Mouse (Mus musculus): Measurements from ENCODE around the gene Nxpe3. TPM values are rescaled to one million over a fixed set of nuclear protein-coding genes. Genes with fewer than 3 reads are reported as not detected.
"Not testable (repeated sequence)": the region's sequence is repeated elsewhere in the genome, so short reads cannot be mapped to it uniquely, and the experiment has no call there.

The Nxpe3 gene
- polyA plus RNA-seq, 1 experiment from 2014 or later = 1.4 TPM

GRCm38 (mm10) chr16:55847679-55848078, 47.4 kb downstream of the Nxpe3 start:
- Histone ChIP-seq H3K4me2 (no peak overlapping the region), H3K9ac (replicated peaks) (no peak overlapping the region), H3K9me3 (replicated peaks) (0 out of 2 replicates have a peak, but pooled peaks cover 3% of the 10 kb centered on the region), H3K27me3 (replicated peaks) (no peaks in the 10 kb centered on the region), H3K36me3 (peaks cover 20% of the 10 kb centered on the region), H3K27ac (replicated peaks) (no peak overlapping the region), H3K4me3 (replicated peaks) (no peak overlapping the region), H3K4me1 (no peaks in the 10 kb centered on the region)
- 77% methylated on average over 8 of the region's 8 CpGs for WGBS
- ATAC-seq (ENCODE audit: low FRiP score) = no peak

DNA sequence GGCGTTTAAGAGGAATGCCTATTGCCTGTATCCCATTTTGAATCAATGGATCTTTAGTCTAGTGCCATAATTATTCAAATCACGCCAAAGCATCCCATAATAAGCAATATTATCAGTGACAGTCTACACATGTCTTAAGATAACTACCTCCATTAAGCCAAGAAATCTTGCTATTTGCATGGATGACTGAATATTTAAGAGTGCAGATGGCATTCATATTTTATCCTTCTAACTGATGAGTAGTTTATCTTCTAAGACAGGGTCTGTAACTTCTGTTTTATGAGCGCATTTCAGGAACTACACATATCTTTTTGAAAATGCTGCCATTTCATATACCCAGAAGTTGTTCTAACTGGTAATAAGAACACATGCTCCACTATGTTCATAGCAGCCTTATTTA, 50.2 kb downstream of the Nxpe3 start:
- Histone ChIP-seq H3K4me2 (no peak overlapping the region), H3K9me3 (replicated peaks) (0 out of 2 replicates have a peak, but pooled peaks cover 3% of the 10 kb centered on the region), H3K27ac (replicated peaks) (no peak overlapping the region), H3K27me3 (replicated peaks) (no peaks in the 10 kb centered on the region), H3K36me3 (peaks cover 20% of the 10 kb centered on the region), H3K4me3 (replicated peaks) (no peak overlapping the region), H3K9ac (replicated peaks) (no peak overlapping the region), H3K4me1 (no peaks in the 10 kb centered on the region)
- WGBS = 94% methylated on average over 3 of the region's 3 CpGs
- no peak for ATAC-seq (ENCODE audit: low FRiP score)

DNA sequence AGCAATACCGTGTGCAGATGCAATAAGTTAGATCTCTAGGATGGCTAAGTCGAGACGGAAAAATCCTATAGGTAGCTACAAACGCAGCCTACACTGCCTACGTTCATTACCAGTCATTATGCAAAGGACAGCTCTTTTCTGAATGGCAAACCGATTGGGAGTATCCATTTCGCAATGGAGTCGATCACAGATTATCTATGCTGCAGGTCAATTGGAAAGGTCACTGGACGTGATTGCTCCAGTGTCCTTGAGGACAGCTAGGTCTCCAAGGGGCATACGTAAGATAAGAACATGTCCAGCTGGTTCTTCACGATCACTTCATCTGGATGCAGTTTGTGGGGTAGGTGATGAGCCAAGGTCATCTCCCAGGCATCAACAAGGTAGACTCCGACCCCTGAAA, 51.2 kb downstream of the Nxpe3 start:
- Histone ChIP-seq H3K9me3 (replicated peaks) (0 out of 2 replicates have a peak, but pooled peaks cover 3% of the 10 kb centered on the region), H3K4me2 (no peak overlapping the region), H3K9ac (replicated peaks) (no peak overlapping the region), H3K4me3 (replicated peaks) (no peak overlapping the region), H3K27ac (replicated peaks) (no peak overlapping the region), H3K4me1 (0 out of 2 replicates have a peak, but pooled peaks cover 3% of the 10 kb centered on the region), H3K36me3 (peaks cover 14% of the 10 kb centered on the region), H3K27me3 (replicated peaks) (no peaks in the 10 kb centered on the region)
- ATAC-seq (ENCODE audit: low FRiP score) = no peak
- 96% methylated on average over 12 of the region's 12 CpGs for WGBS

DNA sequence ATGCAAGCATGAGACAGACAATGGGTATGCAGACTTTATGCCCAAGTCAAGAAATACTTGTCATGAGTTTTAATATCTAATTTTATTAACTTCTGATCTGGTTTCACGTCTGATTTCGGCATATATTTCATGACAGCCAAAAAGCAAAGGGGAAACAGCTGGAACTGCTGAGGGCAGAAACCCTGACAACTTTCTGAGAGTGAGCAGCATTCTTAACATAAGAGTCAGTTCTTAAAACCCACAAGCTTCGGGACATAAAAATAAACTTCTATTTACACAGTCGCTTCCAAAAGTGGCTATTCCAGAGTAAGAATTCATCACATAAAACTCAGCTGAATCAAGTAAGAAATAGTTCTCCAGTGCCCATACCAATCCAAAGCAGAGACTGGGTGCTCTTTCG, 52.0 kb downstream of the Nxpe3 start:
- H3K9ac ChIP-seq (replicated peaks) = no peak overlapping the region
- H3K9me3 ChIP-seq (replicated peaks) = 0 out of 2 replicates have a peak, but pooled peaks cover 3% of the 10 kb centered on the region
- 93% methylated on average over 5 of the region's 5 CpGs for WGBS
- H3K4me1 ChIP-seq = 0 out of 2 replicates have a peak, but pooled peaks cover 4% of the 10 kb centered on the region
- H3K27me3 ChIP-seq (replicated peaks) = no peaks in the 10 kb centered on the region
- no peak overlapping the region for H3K4me2 ChIP-seq
- H3K36me3 ChIP-seq = peaks cover 13% of the 10 kb centered on the region
- no peak overlapping the region for H3K4me3 ChIP-seq (replicated peaks)
- ATAC-seq (ENCODE audit: low FRiP score) = no peak
- no peak overlapping the region for H3K27ac ChIP-seq (replicated peaks)

DNA sequence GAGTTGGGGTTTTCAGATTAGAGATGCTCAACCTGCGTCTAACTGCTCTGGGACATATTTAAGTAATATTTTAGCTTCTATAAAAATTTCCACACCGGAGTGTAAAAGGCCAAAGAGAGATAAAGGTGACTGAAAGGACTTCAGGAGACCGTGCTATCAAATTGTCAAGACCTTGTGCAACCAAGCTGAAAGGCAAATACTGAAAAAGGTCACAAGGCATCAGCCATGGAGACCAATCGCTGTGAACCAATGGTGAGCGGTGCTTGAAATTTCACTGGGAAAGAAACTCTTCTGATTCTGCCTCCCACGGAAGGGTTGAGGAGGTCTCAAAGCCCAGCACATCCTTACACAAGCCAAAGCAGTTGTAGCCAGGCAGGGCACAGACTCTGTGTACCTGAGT, 53.6 kb downstream of the Nxpe3 start:
- Histone ChIP-seq H3K27ac (replicated peaks) (no peak overlapping the region), H3K36me3 (peaks cover 13% of the 10 kb centered on the region), H3K4me3 (replicated peaks) (no peak overlapping the region), H3K9ac (replicated peaks) (no peak overlapping the region), H3K4me1 (0 out of 2 replicates have a peak, but pooled peaks cover 7% of the 10 kb centered on the region), H3K9me3 (replicated peaks) (0 out of 2 replicates have a peak, but pooled peaks cover 3% of the 10 kb centered on the region), H3K27me3 (replicated peaks) (no peaks in the 10 kb centered on the region), H3K4me2 (no peak overlapping the region)
- no peak for ATAC-seq (ENCODE audit: low FRiP score)
- 92% methylated on average over 6 of the region's 6 CpGs for WGBS

- Histone ChIP-seq H3K36me3 (peaks cover 2% of the 10 kb centered on the region), H3K4me3 (replicated peaks) (peak within 1 kb of the TSS; percentile 59), H3K27ac (replicated peaks) (peak within 1 kb of the TSS; percentile 69), H3K27me3 (replicated peaks) (no peaks in the 10 kb centered on the region), H3K4me1 (0 out of 2 replicates have a peak, but pooled peaks cover 7% of the 10 kb centered on the region), H3K9me3 (replicated peaks) (no peaks in the 10 kb centered on the region), H3K4me2 (peak within 1 kb of the TSS; percentile 61), H3K9ac (replicated peaks) (peak within 1 kb of the TSS; percentile 63)
- WGBS = under 1% methylated on average over 40 of the region's 40 CpGs
- ATAC-seq (ENCODE audit: low FRiP score) = peak; percentile 92
These were observed 56.3 kb downstream of the Nxpe3 start, which contains the start of gene Nfkbiz for GRCm38 (mm10) chr16:55838510-55839474. Gene Nfkbiz (minus strand): TSS chr16:55838899.

- peak overlapping the region; percentile 63 for H3K9ac ChIP-seq (replicated peaks)
- no peak for ATAC-seq (ENCODE audit: low FRiP score)
- H3K27ac ChIP-seq (replicated peaks) = peak overlapping the region; percentile 69
- no peaks in the 10 kb centered on the region for H3K9me3 ChIP-seq (replicated peaks)
- H3K4me1 ChIP-seq = 0 out of 2 replicates have a peak, but pooled peaks cover 7% of the 10 kb centered on the region
- peak overlapping the region; percentile 59 for H3K4me3 ChIP-seq (replicated peaks)
- no peaks in the 10 kb centered on the region for H3K27me3 ChIP-seq (replicated peaks)
- 4% methylated on average over 3 of the region's 3 CpGs for WGBS
- peak overlapping the region; percentile 61 for H3K4me2 ChIP-seq
- no peaks in the 10 kb centered on the region for H3K36me3 ChIP-seq
These were observed 57.0 kb downstream of the Nxpe3 start for GRCm38 (mm10) chr16:55838129-55838509.

- not testable (repeated sequence) for H3K27me3 ChIP-seq (replicated peaks); H3K4me3 ChIP-seq (replicated peaks); H3K27ac ChIP-seq (replicated peaks); ATAC-seq (ENCODE audit: low FRiP score); H3K36me3 ChIP-seq; H3K9me3 ChIP-seq (replicated peaks); H3K9ac ChIP-seq (replicated peaks); H3K4me1 ChIP-seq
- WGBS = 91% methylated on average over 8 of the region's 8 CpGs
- H3K4me2 ChIP-seq = peak overlapping the region; percentile 61; the same call in 1 of the 2 replicates
These were observed 57.4 kb downstream of the Nxpe3 start for GRCm38 (mm10) chr16:55837653-55838052.

- H3K4me3 ChIP-seq (replicated peaks) = no peak overlapping the region
- H3K4me1 ChIP-seq = 0 out of 2 replicates have a peak, but pooled peaks cover 7% of the 10 kb centered on the region
- H3K4me2 ChIP-seq = no peak overlapping the region
- no peaks in the 10 kb centered on the region for H3K27me3 ChIP-seq (replicated peaks)
- no peak overlapping the region for H3K9ac ChIP-seq (replicated peaks)
- no peak overlapping the region for H3K27ac ChIP-seq (replicated peaks)
- no peaks in the 10 kb centered on the region for H3K9me3 ChIP-seq (replicated peaks)
- no peaks in the 10 kb centered on the region for H3K36me3 ChIP-seq
- no peak for ATAC-seq (ENCODE audit: low FRiP score)
- WGBS = 80% methylated on average over 2 of the region's 2 CpGs
These were observed 57.9 kb downstream of the Nxpe3 start for GRCm38 (mm10) chr16:55837168-55837567.

- H3K4me2 ChIP-seq = no peak overlapping the region
- H3K36me3 ChIP-seq = no peaks in the 10 kb centered on the region
- H3K9me3 ChIP-seq (replicated peaks) = no peaks in the 10 kb centered on the region
- H3K27ac ChIP-seq (replicated peaks) = no peak overlapping the region
- no peak overlapping the region for H3K9ac ChIP-seq (replicated peaks)
- H3K4me3 ChIP-seq (replicated peaks) = no peak overlapping the region
- ATAC-seq (ENCODE audit: low FRiP score) = no peak
- no peaks in the 10 kb centered on the region for H3K27me3 ChIP-seq (replicated peaks)
- 0 out of 2 replicates have a peak, but pooled peaks cover 7% of the 10 kb centered on the region for H3K4me1 ChIP-seq
These were observed 59.3 kb downstream of the Nxpe3 start for GRCm38 (mm10) chr16:55835798-55836197.

DNA sequence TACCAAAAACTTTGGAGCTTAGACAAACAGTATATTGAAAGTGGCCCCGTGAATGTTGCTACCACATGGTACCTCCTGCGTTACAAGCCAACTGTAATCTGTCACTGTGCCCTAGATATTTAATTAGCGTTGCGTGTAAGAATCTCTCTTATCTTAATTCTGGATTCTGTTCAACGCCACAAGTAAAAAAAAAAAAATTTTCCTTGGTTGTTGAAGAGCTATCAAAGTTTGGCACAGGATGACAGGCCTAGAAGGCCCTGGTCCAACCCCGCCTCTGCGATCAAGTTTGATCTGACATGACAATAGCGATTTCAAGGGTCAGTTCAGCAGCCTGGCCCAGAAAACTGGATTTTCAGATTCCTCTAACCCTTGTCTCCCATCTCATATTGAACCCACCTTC, 62.5 kb downstream of the Nxpe3 start:
- 95% methylated on average over 8 of the region's 8 CpGs for WGBS
- no peaks in the 10 kb centered on the region for H3K27me3 ChIP-seq (replicated peaks)
- ATAC-seq (ENCODE audit: low FRiP score) = no peak
- H3K27ac ChIP-seq (replicated peaks) = no peak overlapping the region
- no peaks in the 10 kb centered on the region for H3K36me3 ChIP-seq
- no peak overlapping the region for H3K9ac ChIP-seq (replicated peaks)
- H3K4me2 ChIP-seq = no peak overlapping the region
- H3K4me1 ChIP-seq = no peaks in the 10 kb centered on the region
- no peak overlapping the region for H3K4me3 ChIP-seq (replicated peaks)
- H3K9me3 ChIP-seq (replicated peaks) = no peaks in the 10 kb centered on the region

DNA sequence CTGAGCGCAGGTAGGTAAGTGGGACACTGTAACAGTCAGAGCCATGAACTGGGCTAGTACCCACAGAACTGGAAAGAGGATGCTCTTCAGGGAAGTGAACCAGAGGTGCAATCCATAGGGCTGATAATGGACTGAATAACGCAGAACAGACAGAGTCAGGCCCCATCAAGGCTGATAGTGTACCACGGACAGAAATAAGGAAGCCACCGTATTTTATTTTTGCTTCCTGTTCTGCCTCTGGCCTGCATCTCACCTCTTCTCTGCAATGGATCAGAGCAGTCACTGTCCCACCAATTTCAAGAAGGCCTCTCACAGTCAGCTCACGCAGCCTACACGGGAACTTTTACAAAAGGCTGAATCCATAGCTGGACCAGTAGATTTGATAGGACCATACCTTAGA, 63.0 kb downstream of the Nxpe3 start:
- Histone ChIP-seq H3K4me1 (no peaks in the 10 kb centered on the region), H3K27ac (replicated peaks) (no peak overlapping the region)
- WGBS = 95% methylated on average over 6 of the region's 6 CpGs

More for the DNA sequence above, 63.0 kb downstream of the Nxpe3 start:
- Histone ChIP-seq H3K27me3 (replicated peaks) (no peaks in the 10 kb centered on the region), H3K4me2 (no peak overlapping the region), H3K9ac (replicated peaks) (no peak overlapping the region), H3K36me3 (no peaks in the 10 kb centered on the region), H3K4me3 (replicated peaks) (no peak overlapping the region), H3K9me3 (replicated peaks) (no peaks in the 10 kb centered on the region)
- ATAC-seq (ENCODE audit: low FRiP score) = no peak

Measured in neural tube, embryonic 15.5 days (tissue).